Mouse (Mus musculus): ENCODE results near the gene Rhobtb1. TPM values are rescaled to one million over a fixed set of nuclear protein-coding genes. Genes with fewer than 3 reads are reported as not detected.

Rhobtb1 gene
- 100 to 1,000 TPM in 1 of 2 experiments, 10 to 100 TPM in 1; 63.9 to 131 TPM for total RNA-seq (2021)

- no peak for DNase-seq
- intact Hi-C loops (cut with DNase I) = no loop called here
Measured at GRCm38 (mm10) chr10:69151045-69151444, at the start of gene Rhobtb1. Rhobtb1 (plus strand) TSS chr10:69151434.

- DNase-seq = peak; percentile 32 to 48
- intact Hi-C loops (cut with DNase I) = loop anchor here (10.0 kb wide), 1 partner anchor 197 kb away; no protein-coding TSS in a partner anchor
Measured at GRCm38 (mm10) chr10:69101988-69102387, 49.2 kb upstream of the Rhobtb1 start.

- intact Hi-C loops (cut with DNase I) = loop anchor here (10.0 kb wide), 1 partner anchor 200 kb away; no protein-coding TSS in a partner anchor
Measured at GRCm38 (mm10) chr10:69104143-69104882, 46.9 kb upstream of the Rhobtb1 start.

GRCm38 (mm10) chr10:69104883-69105225 is 46.4 kb upstream of the Rhobtb1 start:
- no peak for DNase-seq
- intact Hi-C loops (cut with DNase I) = loop anchor here (10.0 kb wide), 1 partner anchor 200 kb away; no protein-coding TSS in a partner anchor

More at GRCm38 (mm10) chr10:69104143-69104882, 46.9 kb upstream of the Rhobtb1 start:
- no peak for DNase-seq

GRCm38 (mm10) chr10:69106796-69107195 is 44.4 kb upstream of the Rhobtb1 start:
- DNase-seq = no peak
- intact Hi-C loops (cut with DNase I) = loop anchor here (10.0 kb wide), 1 partner anchor 202 kb away; no protein-coding TSS in a partner anchor

- DNase-seq = peak; percentile 26 to 38
- intact Hi-C loops (cut with DNase I) = loop anchor here (10.0 kb wide), 1 partner anchor 202 kb away; no protein-coding TSS in a partner anchor
Measured at GRCm38 (mm10) chr10:69107253-69107652, 44.0 kb upstream of the Rhobtb1 start.

- no peak for DNase-seq
- intact Hi-C loops (cut with DNase I) = no loop called here
Measured at GRCm38 (mm10) chr10:69114384-69114783, 36.9 kb upstream of the Rhobtb1 start.

- intact Hi-C loops (cut with DNase I) = no loop called here
- no peak for DNase-seq
Measured at GRCm38 (mm10) chr10:69117996-69118395, 33.2 kb upstream of the Rhobtb1 start.

- no peak for DNase-seq
- intact Hi-C loops (cut with DNase I) = no loop called here
Measured at GRCm38 (mm10) chr10:69118893-69119292, 32.3 kb upstream of the Rhobtb1 start.

- DNase-seq = peak in 1 of 2 experiments; percentile 9
- intact Hi-C loops (cut with DNase I) = no loop called here
Measured at GRCm38 (mm10) chr10:69119456-69119855, 31.8 kb upstream of the Rhobtb1 start.

GRCm38 (mm10) chr10:69126546-69126945 is 24.7 kb upstream of the Rhobtb1 start:
- no peak for DNase-seq
- intact Hi-C loops (cut with DNase I) = no loop called here

GRCm38 (mm10) chr10:69128531-69128930 is 22.7 kb upstream of the Rhobtb1 start:
- intact Hi-C loops (cut with DNase I) = no loop called here

GRCm38 (mm10) chr10:69130613-69131012 is 20.6 kb upstream of the Rhobtb1 start:
- no peak for DNase-seq
- intact Hi-C loops (cut with DNase I) = no loop called here

More at GRCm38 (mm10) chr10:69128531-69128930, 22.7 kb upstream of the Rhobtb1 start:
- no peak for DNase-seq

- intact Hi-C loops (cut with DNase I) = no loop called here
- DNase-seq = no peak
Measured at GRCm38 (mm10) chr10:69134356-69134755, 16.9 kb upstream of the Rhobtb1 start.

- no peak for DNase-seq
- intact Hi-C loops (cut with DNase I) = no loop called here
Measured at GRCm38 (mm10) chr10:69136241-69136828, 14.9 kb upstream of the Rhobtb1 start.

- intact Hi-C loops (cut with DNase I) = no loop called here
- DNase-seq = no peak
Measured at GRCm38 (mm10) chr10:69149252-69149651, 2.0 kb upstream of the Rhobtb1 start.

GRCm38 (mm10) chr10:69152971-69153370 is 1.7 kb downstream of the Rhobtb1 start:
- intact Hi-C loops (cut with DNase I) = no loop called here
- no peak for DNase-seq

GRCm38 (mm10) chr10:69155428-69156175 is 4.4 kb downstream of the Rhobtb1 start:
- DNase-seq = no peak
- intact Hi-C loops (cut with DNase I) = no loop called here

GRCm38 (mm10) chr10:69156462-69156861 is 5.2 kb downstream of the Rhobtb1 start:
- intact Hi-C loops (cut with DNase I) = no loop called here

GRCm38 (mm10) chr10:69157471-69157870 is 6.2 kb downstream of the Rhobtb1 start:
- DNase-seq = no peak
- intact Hi-C loops (cut with DNase I) = no loop called here

More at GRCm38 (mm10) chr10:69156462-69156861, 5.2 kb downstream of the Rhobtb1 start:
- no peak for DNase-seq

- DNase-seq = no peak
- intact Hi-C loops (cut with DNase I) = no loop called here
Measured at GRCm38 (mm10) chr10:69160877-69161276, 9.6 kb downstream of the Rhobtb1 start.

Data from heart, postnatal 10 days (tissue).